Mouse (Mus musculus) gastrocnemius, postnatal 25 days (tissue): ENCODE measurements at regions not wholly inside any gene's neighbourhood (a gene's known extent, or its start where the extent isn't known, plus 50 kb on each side); places are given as distances from the start of the nearest gene placed in this dataset.
A peak's percentile ranks its signal among the peaks of the same experiment; 100 is the strongest.

Source experiments
- DNase-seq: peaks from one replicate; pipeline ENCODE4 v3.0.0; 2022

GRCm38 (mm10) chr7:83077919-83078265, 210.8 kb downstream of the Mex3b start:
- no peak for DNase-seq

GRCm38 (mm10) chr7:83078695-83079094, 211.6 kb downstream of the Mex3b start:
- no peak for DNase-seq

GRCm38 (mm10) chr7:83079842-83080241, 212.7 kb downstream of the Mex3b start:
- DNase-seq, result no peak

- DNase-seq, result no peak
Measured at GRCm38 (mm10) chr7:83084496-83085082, 217.5 kb downstream of the Mex3b start.

- no peak for DNase-seq
Measured at GRCm38 (mm10) chr7:83085547-83086158, 218.5 kb downstream of the Mex3b start.

GRCm38 (mm10) chr7:83087408-83087807, 220.3 kb downstream of the Mex3b start:
- no peak for DNase-seq

- no peak for DNase-seq
Measured at GRCm38 (mm10) chr7:83088125-83088524, 221.0 kb downstream of the Mex3b start.

- DNase-seq, result peak; percentile 11
Measured at GRCm38 (mm10) chr7:83089330-83089982, 222.3 kb downstream of the Mex3b start.

GRCm38 (mm10) chr7:83093923-83094355, 226.8 kb downstream of the Mex3b start:
- no peak for DNase-seq

- no peak for DNase-seq
Measured at GRCm38 (mm10) chr7:83094899-83095298, 227.8 kb downstream of the Mex3b start.

GRCm38 (mm10) chr7:83095593-83095992, 228.5 kb downstream of the Mex3b start:
- no peak for DNase-seq

GRCm38 (mm10) chr7:83104426-83104825, 237.3 kb downstream of the Mex3b start:
- no peak for DNase-seq

- no peak for DNase-seq
Measured at GRCm38 (mm10) chr7:83105672-83106071, 238.5 kb downstream of the Mex3b start.

- DNase-seq, result no peak
Measured at GRCm38 (mm10) chr7:83111217-83111823, 244.2 kb downstream of the Mex3b start.

- no peak for DNase-seq
Measured at GRCm38 (mm10) chr7:83116487-83116886, 249.4 kb downstream of the Mex3b start.

GRCm38 (mm10) chr7:83117065-83117464, 249.9 kb downstream of the Mex3b start:
- DNase-seq, result no peak

GRCm38 (mm10) chr7:83126196-83126595, 259.1 kb downstream of the Mex3b start:
- DNase-seq, result no peak

- peak; percentile 6 for DNase-seq
Measured at GRCm38 (mm10) chr7:83140216-83140615, 273.1 kb downstream of the Mex3b start.

GRCm38 (mm10) chr7:83140658-83141057, 273.5 kb downstream of the Mex3b start:
- DNase-seq, result peak; percentile 18

GRCm38 (mm10) chr7:83144018-83144417, 276.9 kb downstream of the Mex3b start:
- DNase-seq, result no peak

GRCm38 (mm10) chr7:83145551-83145950, 278.4 kb downstream of the Mex3b start:
- DNase-seq, result no peak

GRCm38 (mm10) chr7:83161226-83161625, 294.1 kb downstream of the Mex3b start:
- no peak for DNase-seq

GRCm38 (mm10) chr7:83162868-83163267, 295.7 kb downstream of the Mex3b start:
- DNase-seq, result no peak
